Mouse (Mus musculus) granulocyte monocyte progenitor cell, adult 5-6 weeks (primary cell): ENCODE results near the gene Bpifb1. TPM values are rescaled to one million over a fixed set of nuclear protein-coding genes. Genes with fewer than 3 reads are reported as not detected.

Source experiments
- total RNA-seq, 2 experiments: library from RNA; stranded (forward) in 1 of 2; stranded (reverse) in 1 of 2; fragments of 200-712, 200-1000 nt in 1 of 2; fragments of >200 nt in 1 of 2; fragmentation: Nextera tagmentation in 1 of 2; gene quantifications; 2 replicates each; pipeline ENCODE4 v1.2.3; 2014 to 2017

Gene Bpifb1
- total RNA-seq, 2 experiments from 2014 or later = not detected

Other genes with a start within 250 kb of the Bpifb1 start
- not detected in 2 replicates for gene Bpifa6, start 215.9 kb upstream of the Bpifb1 start, total RNA-seq (2014; fragmentation: Nextera tagmentation)
- gene Bpifa6, start 215.9 kb upstream of the Bpifb1 start, total RNA-seq (2017) = not detected in 2 replicates
- gene Bpifa2, start 182.6 kb upstream of the Bpifb1 start, total RNA-seq (2014; fragmentation: Nextera tagmentation) = not detected in 2 replicates
- not detected in 2 replicates for gene Bpifa2, start 182.6 kb upstream of the Bpifb1 start, total RNA-seq (2017)
- gene Bpifa3, start 60.5 kb upstream of the Bpifb1 start, total RNA-seq (2014; fragmentation: Nextera tagmentation) = not detected in 2 replicates
- gene Bpifa3, start 60.5 kb upstream of the Bpifb1 start, total RNA-seq (2017) = not detected in 2 replicates
- not detected in 2 replicates for gene Bpifa1, start 47.9 kb upstream of the Bpifb1 start, total RNA-seq (2014; fragmentation: Nextera tagmentation)
- not detected in 2 replicates for gene Bpifa1, start 47.9 kb upstream of the Bpifb1 start, total RNA-seq (2017)
- not detected in 2 replicates for gene Bpifa5, start 28.2 kb upstream of the Bpifb1 start, total RNA-seq (2014; fragmentation: Nextera tagmentation)
- gene Bpifa5, start 28.2 kb upstream of the Bpifb1 start, total RNA-seq (2017) = not detected in 2 replicates
- not detected in 2 replicates for gene Bpifb5, start 32.9 kb downstream of the Bpifb1 start, total RNA-seq (2014; fragmentation: Nextera tagmentation)
- 2.0 TPM in 1 of 2 replicates, not detected in the other for gene Bpifb5, start 32.9 kb downstream of the Bpifb1 start, total RNA-seq (2017)
- gene Bpifb9a, start 67.0 kb downstream of the Bpifb1 start, total RNA-seq (2014; fragmentation: Nextera tagmentation) = not detected in 2 replicates
- gene Bpifb9a, start 67.0 kb downstream of the Bpifb1 start, total RNA-seq (2017) = not detected in 2 replicates
- gene Bpifb9b, start 116.4 kb downstream of the Bpifb1 start, total RNA-seq (2014; fragmentation: Nextera tagmentation) = not detected in 2 replicates
- gene Bpifb9b, start 116.4 kb downstream of the Bpifb1 start, total RNA-seq (2017) = not detected in 2 replicates
- 10.7 and 15.4 TPM in 2 replicates for gene Cdk5rap1, start 182.2 kb downstream of the Bpifb1 start, total RNA-seq (2014; fragmentation: Nextera tagmentation)
- 15.6 and 16.1 TPM in 2 replicates for gene Cdk5rap1, start 182.2 kb downstream of the Bpifb1 start, total RNA-seq (2017)
- gene Snta1, start 217.3 kb downstream of the Bpifb1 start, total RNA-seq (2014; fragmentation: Nextera tagmentation) = 0.56 TPM in 1 of 2 replicates, not detected in the other
- 0.04 TPM in 1 of 2 replicates, not detected in the other for gene Snta1, start 217.3 kb downstream of the Bpifb1 start, total RNA-seq (2017)
- gene Cbfa2t2, start 245.7 kb downstream of the Bpifb1 start, total RNA-seq (2014; fragmentation: Nextera tagmentation) = 13.3 and 14.7 TPM in 2 replicates
- 12.1 and 13.0 TPM in 2 replicates for gene Cbfa2t2, start 245.7 kb downstream of the Bpifb1 start, total RNA-seq (2017)